8 mouse cellular contexts compared by ENCODE assay signal in the genomic region with DNA sequence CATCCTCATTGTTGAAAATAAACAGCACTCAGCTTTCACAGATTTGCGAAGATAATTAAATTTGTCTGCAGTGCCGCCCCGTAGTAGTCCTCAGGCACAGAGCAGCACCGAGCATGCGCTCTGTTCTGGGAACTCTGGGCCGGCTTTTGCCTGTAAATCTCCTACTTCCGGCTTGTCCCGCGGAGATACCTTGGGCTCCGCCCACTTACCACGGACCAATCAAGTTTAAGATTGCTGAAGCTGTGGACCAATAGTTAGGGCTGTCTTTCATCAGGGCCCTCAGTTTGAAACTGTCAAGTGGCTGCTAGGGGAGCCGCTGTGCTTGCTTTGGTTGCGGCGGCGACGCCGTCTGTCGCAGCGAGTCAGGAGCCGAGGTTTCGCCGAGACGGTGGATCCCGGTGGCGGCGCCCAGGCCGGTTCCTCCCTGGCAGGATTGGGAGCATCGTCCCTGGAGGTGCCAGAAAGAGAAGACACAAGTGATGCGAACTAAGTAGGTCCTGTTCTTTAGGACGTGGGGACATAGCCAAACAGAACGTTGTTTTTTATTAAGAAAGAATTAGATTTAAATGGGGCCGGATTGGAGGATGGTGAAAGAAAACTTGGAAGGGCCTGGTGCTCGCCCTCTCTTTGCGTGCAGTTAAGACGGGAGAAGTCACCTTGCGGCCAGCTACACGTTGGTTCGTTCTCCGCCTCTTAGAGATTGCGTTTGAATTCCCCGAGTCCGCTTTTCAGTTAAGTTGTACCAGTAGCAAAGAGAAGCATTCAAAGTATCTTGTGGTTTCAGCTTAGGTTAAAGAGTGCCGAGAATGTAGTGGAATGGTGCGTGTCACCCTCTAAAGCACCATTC. TPM values are rescaled to one million over a fixed set of nuclear protein-coding genes. Genes with fewer than 3 reads are reported as not detected.
DNase-seq lines count a peak whose midpoint lies in the region; ATAC-seq and TF ChIP-seq lines count a peak whose summit lies in the region.

Gene Poc5, plus strand, starts transcription at position 253 of the 847 bp plus-strand sequence.

- in situ Hi-C loops in Patski (cut with MboI; ENCODE audit: low pct_unique_long_range_greater_than_20kb), result no loop called here

- peak within 1 kb of the TSS; percentile 85 for H3K27ac ChIP-seq in hindbrain, embryonic 13.5 days

- peaks cover 18% of the 10 kb centered on the region for H3K4me1 ChIP-seq in hindbrain, embryonic 13.5 days (replicated peaks)

- H3K9me3 ChIP-seq in hindbrain, embryonic 13.5 days, result no peaks in the 10 kb centered on the region

- peak within 1 kb of the TSS; percentile 75 for H3K4me2 ChIP-seq in hindbrain, embryonic 13.5 days

- POLR2A ChIA-PET in Patski (lab: Charles Lee), result no interaction called here

- H3K4me3 ChIP-seq in hindbrain, embryonic 13.5 days, result peak within 1 kb of the TSS; percentile 76

- H3K27me3 ChIP-seq in Patski, result peaks cover 5% of the 10 kb centered on the region
- H3K27me3 ChIP-seq in hindbrain, embryonic 13.5 days, result no peaks in the 10 kb centered on the region

- peak; percentile 28 for TF ChIP-seq CTCF in Patski (IDR thresholded peaks at IDR 0.05)

- CTCF ChIA-PET in Patski (lab: Charles Lee), result interaction anchor here (0.6 to 1.1 kb wide), 3 partner anchors 11 to 19 kb away, joined by 3 to 4 read pairs (median 3); no protein-coding TSS in a partner anchor

- peak; percentile 97 for DNase-seq in Patski (ENCODE audit: low read depth, low spot score)
- peak; percentile 98 to 100 for DNase-seq in cerebellum, postnatal 14 days
- DNase-seq in frontal cortex, postnatal 14 days (ENCODE audit: low spot score in 2 of 2), result peak; percentile 99 to 100
- peak; percentile 92 to 96 for DNase-seq in layer of hippocampus, postnatal 25 days (ENCODE audit: extremely low spot score in 1 of 2, low spot score in 1 of 2)
- peak; percentile 99 for DNase-seq in lung, postnatal 25 days (ENCODE audit: low spot score)
- DNase-seq in retina, embryonic 14.5 days (ENCODE audit: low spot score), result peak; percentile 100
- peak; percentile 96 for DNase-seq in thymus, postnatal 4 days

- WGBS in hindbrain, embryonic 13.5 days, result under 1% methylated on average over 44 of the region's 44 CpGs

- peak; percentile 95 for ATAC-seq in Patski
- peak; percentile 100 for ATAC-seq in hindbrain, embryonic 13.5 days (ENCODE audit: low FRiP score)

- H3K9ac ChIP-seq in hindbrain, embryonic 13.5 days, result peak within 1 kb of the TSS; percentile 85

- H3K36me3 ChIP-seq in hindbrain, embryonic 13.5 days, result peaks cover 28% of the 10 kb centered on the region

RNA-seq across cellular contexts. Expression of gene Poc5, which starts in this region (rescaled TPM):
- 17.6 TPM for polyA plus RNA-seq in Patski (2021)
- 22.8 and 24.2 TPM in 2 replicates for polyA plus RNA-seq in hindbrain, embryonic 13.5 days (2015; fragmentation: Nextera tagmentation; extraction: Ambion mirVana)
- total RNA-seq in layer of hippocampus, postnatal 25 days (2021), result 10 to 100 TPM; 28.0 to 33.0 TPM

Comparison
In these comparisons a context has a peak if more than half of its experiments do, and no peak if none do; other contexts are left out.
1. Peak in every context shown above with its lines: DNase-seq, ATAC-seq, H3K4me3 ChIP-seq and H3K27ac ChIP-seq.